Mouse (Mus musculus) midbrain, embryonic 16.5 days (tissue): ENCODE results near the gene Cnih4. TPM values are rescaled to one million over a fixed set of nuclear protein-coding genes. Genes with fewer than 3 reads are reported as not detected.

Experiments used
- polyA plus RNA-seq: library from polyadenylated mRNA; unstranded; fragments of >200 nt; fragmentation: Nextera tagmentation; extraction: Ambion mirVana; gene quantifications from 2 replicates; pipeline ENCODE4 v1.2.1, GENCODE M21; 2015

The Cnih4 gene
- polyA plus RNA-seq, 1 experiment from 2014 or later, result 42.2 TPM

Other genes starting within 250 kb of the Cnih4 start
- gene Pycr2, start 240.4 kb upstream of the Cnih4 start, polyA plus RNA-seq, result 68.3 and 71.7 TPM in 2 replicates
- 0.26 TPM in 1 of 2 replicates, not detected in the other for gene Lefty1, start 209.7 kb upstream of the Cnih4 start, polyA plus RNA-seq
- 1.2 and 1.3 TPM in 2 replicates for gene Tmem63a, start 202.3 kb upstream of the Cnih4 start, polyA plus RNA-seq
- 5.7 and 8.2 TPM in 2 replicates for gene Ephx1, start 123.8 kb upstream of the Cnih4 start, polyA plus RNA-seq
- gene 9130409I23Rik, start 93.5 kb upstream of the Cnih4 start, polyA plus RNA-seq, result 0.17 TPM in 1 of 2 replicates, not detected in the other
- 48.6 and 50.3 TPM in 2 replicates for gene Nvl, start 489 bp upstream of the Cnih4 start, polyA plus RNA-seq
- gene Wdr26, start 67.3 kb downstream of the Cnih4 start, polyA plus RNA-seq, result 32.7 and 33.7 TPM in 2 replicates
- gene Cnih3, start 207.9 kb downstream of the Cnih4 start, polyA plus RNA-seq, result 11.3 and 11.4 TPM in 2 replicates